Mouse (Mus musculus): ENCODE data around the gene Dlat. TPM values are rescaled to one million over a fixed set of nuclear protein-coding genes. Genes with fewer than 3 reads are reported as not detected.

Gene Dlat
- 64.6 TPM for polyA plus RNA-seq (2012; fragmentation: generic; extraction: Trizol)

DNA sequence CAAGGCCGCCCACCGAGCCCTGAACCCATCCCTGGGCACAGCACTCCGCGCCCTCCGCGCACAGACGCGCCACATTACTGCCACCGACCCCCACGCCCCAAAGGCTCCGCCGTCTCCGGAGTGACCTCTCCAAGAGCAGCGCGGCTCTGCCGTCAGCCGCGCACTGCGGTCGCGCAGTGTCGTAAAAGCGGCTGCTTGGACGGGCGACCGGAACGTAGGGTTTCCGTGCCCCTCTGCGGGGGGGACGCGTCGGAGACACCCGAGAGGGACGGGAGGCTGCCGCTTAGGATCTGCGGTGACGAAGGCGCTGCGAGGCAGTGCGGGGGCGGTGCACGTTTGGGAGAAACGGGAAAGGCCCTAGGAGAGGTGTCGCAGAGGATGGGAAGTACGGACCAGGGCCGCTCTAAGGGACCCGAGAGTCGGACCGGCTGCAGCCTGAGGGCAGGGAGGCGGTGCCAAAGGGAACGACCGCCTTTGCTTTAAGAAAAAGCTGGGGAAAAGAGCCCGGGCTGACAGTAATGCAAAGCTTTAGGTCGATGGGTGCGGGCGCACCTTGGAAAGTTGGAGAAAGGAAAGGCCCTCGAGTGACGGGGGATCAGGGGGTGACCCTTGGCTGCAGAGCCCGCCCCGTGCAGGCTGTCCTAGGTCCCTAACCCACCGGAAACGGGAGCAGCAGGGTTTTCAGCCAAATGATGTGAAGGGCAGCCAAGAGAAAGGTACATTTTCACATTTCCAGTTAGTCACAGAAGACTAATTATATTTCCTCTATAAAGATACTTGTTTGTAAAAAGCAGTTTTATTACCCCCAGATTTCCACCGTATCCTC is at the start of gene Dlat:
Dlat (minus strand) TSS at position 389 of the 826 bp plus-strand sequence.
- H3K36me3 ChIP-seq (ENCODE audit: control insufficient read depth, insufficient read depth): peaks cover 7% of the 10 kb centered on the region
- H3K79me2 ChIP-seq (ENCODE audit: control insufficient read depth, insufficient read depth): peaks cover 9% of the 10 kb centered on the region
- H3K4me3 ChIP-seq: peak within 1 kb of the TSS; percentile 76
- H3ac ChIP-seq (ENCODE audit: control insufficient read depth, insufficient read length): peak within 1 kb of the TSS; percentile 85
- TF ChIP-seq POLR2AphosphoS2 (IDR thresholded peaks at IDR 0.05; ENCODE audit: insufficient read length, low read depth) (peak; percentile 85), POLR2A (IDR thresholded peaks at IDR 0.05; ENCODE audit: insufficient read length, low read depth) (peak; percentile 85), MYOG (IDR thresholded peaks at IDR 0.05; ENCODE audit: control insufficient read depth in 1 of 3, insufficient read depth in 1 of 3, insufficient read length in 2 of 3, low read depth in 2 of 3) (peak in 1 of 3 experiments; percentile 40), MYOD1 (IDR thresholded peaks at IDR 0.05; ENCODE audit: control insufficient read depth in 1 of 3, insufficient read length in 2 of 3, low read depth in 2 of 3) (peak in 1 of 3 experiments; percentile 38), MAX (IDR thresholded peaks at IDR 0.05; ENCODE audit: low read depth) (no peak), REST (IDR thresholded peaks at IDR 0.05; ENCODE audit: insufficient read depth, insufficient read length) (no peak)
- H3K4me2 ChIP-seq (ENCODE audit: low read depth): peak within 1 kb of the TSS; percentile 94
- H3K27me3 ChIP-seq (ENCODE audit: control insufficient read depth, insufficient read depth, insufficient read length): no peaks in the 10 kb centered on the region

GRCm38 (mm10) chr9:50709108-50709507 is 49.5 kb upstream of the Dlat start:
- Histone ChIP-seq H3K4me2 (ENCODE audit: low read depth) (no peak overlapping the region), H3K4me3 (no peak overlapping the region), H3K27me3 (ENCODE audit: control insufficient read depth, insufficient read depth, insufficient read length) (no peaks in the 10 kb centered on the region), H3ac (ENCODE audit: control insufficient read depth, insufficient read length) (no peak overlapping the region), H3K36me3 (ENCODE audit: control insufficient read depth, insufficient read depth) (no peaks in the 10 kb centered on the region), H3K79me2 (ENCODE audit: control insufficient read depth, insufficient read depth) (no peaks in the 10 kb centered on the region)
- TF ChIP-seq REST (IDR thresholded peaks at IDR 0.05; ENCODE audit: insufficient read depth, insufficient read length): no peak
- no peak for TF ChIP-seq MYOD1 (IDR thresholded peaks at IDR 0.05; ENCODE audit: control insufficient read depth in 1 of 3, insufficient read length in 2 of 3, low read depth in 2 of 3)
- TF ChIP-seq TCF3 (IDR thresholded peaks at IDR 0.05; ENCODE audit: insufficient read length, low read depth): no peak
- TF ChIP-seq MYOG (IDR thresholded peaks at IDR 0.05; ENCODE audit: control insufficient read depth in 1 of 3, insufficient read depth in 1 of 3, insufficient read length in 2 of 3, low read depth in 2 of 3): no peak
- TF ChIP-seq CEBPB (IDR thresholded peaks at IDR 0.05; ENCODE audit: insufficient read depth, poor library complexity, severe bottlenecking): no peak
- no peak for TF ChIP-seq SRF (IDR thresholded peaks at IDR 0.05; ENCODE audit: control insufficient read depth, insufficient read length, low read depth)
- no peak for TF ChIP-seq E2F4 (IDR thresholded peaks at IDR 0.05; ENCODE audit: insufficient read depth)
- no peak for TF ChIP-seq TCF12 (IDR thresholded peaks at IDR 0.05; ENCODE audit: insufficient read depth, poor library complexity, severe bottlenecking)
- no peak for TF ChIP-seq USF1 (IDR thresholded peaks at IDR 0.05; ENCODE audit: low read depth)
- no peak for TF ChIP-seq MAX (IDR thresholded peaks at IDR 0.05; ENCODE audit: low read depth)
- TF ChIP-seq POLR2AphosphoS2 (IDR thresholded peaks at IDR 0.05; ENCODE audit: insufficient read length, low read depth): no peak

DNA sequence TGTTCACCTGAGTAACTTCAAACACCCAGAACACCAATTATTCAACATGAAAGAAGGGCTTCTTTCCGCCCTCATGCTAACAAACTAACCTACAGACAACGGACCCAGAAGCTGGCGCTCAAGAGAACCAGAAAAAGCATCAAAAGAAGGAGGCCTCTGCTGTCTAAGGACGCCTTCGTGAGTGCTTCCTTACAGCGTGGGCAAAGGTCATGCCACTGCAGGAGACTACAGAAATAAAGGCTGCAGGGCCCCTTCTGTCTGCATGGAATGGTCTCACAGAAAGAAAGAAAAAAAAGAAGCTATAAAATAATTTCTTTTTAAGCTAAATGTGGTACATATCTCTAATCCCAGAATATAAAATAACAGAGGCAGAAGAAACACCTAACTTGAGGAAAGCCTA is 45.3 kb upstream of the Dlat start:
- Histone ChIP-seq H3ac (ENCODE audit: control insufficient read depth, insufficient read length) (no peak overlapping the region), H3K4me2 (ENCODE audit: low read depth) (no peak overlapping the region), H3K36me3 (ENCODE audit: control insufficient read depth, insufficient read depth) (no peaks in the 10 kb centered on the region), H3K4me3 (no peak overlapping the region), H3K79me2 (ENCODE audit: control insufficient read depth, insufficient read depth) (no peaks in the 10 kb centered on the region), H3K27me3 (ENCODE audit: control insufficient read depth, insufficient read depth, insufficient read length) (no peaks in the 10 kb centered on the region)
- TF ChIP-seq POLR2AphosphoS2 (IDR thresholded peaks at IDR 0.05; ENCODE audit: insufficient read length, low read depth): no peak
- TF ChIP-seq TCF12 (IDR thresholded peaks at IDR 0.05; ENCODE audit: insufficient read depth, poor library complexity, severe bottlenecking): no peak
- TF ChIP-seq MAX (IDR thresholded peaks at IDR 0.05; ENCODE audit: low read depth): no peak
- no peak for TF ChIP-seq REST (IDR thresholded peaks at IDR 0.05; ENCODE audit: insufficient read depth, insufficient read length)
- TF ChIP-seq MYOD1 (IDR thresholded peaks at IDR 0.05; ENCODE audit: control insufficient read depth in 1 of 3, insufficient read length in 2 of 3, low read depth in 2 of 3): no peak
- TF ChIP-seq SRF (IDR thresholded peaks at IDR 0.05; ENCODE audit: control insufficient read depth, insufficient read length, low read depth): no peak
- TF ChIP-seq E2F4 (IDR thresholded peaks at IDR 0.05; ENCODE audit: insufficient read depth): no peak
- no peak for TF ChIP-seq USF1 (IDR thresholded peaks at IDR 0.05; ENCODE audit: low read depth)
- TF ChIP-seq POLR2A (IDR thresholded peaks at IDR 0.05; ENCODE audit: insufficient read length, low read depth): no peak
- no peak for TF ChIP-seq CEBPB (IDR thresholded peaks at IDR 0.05; ENCODE audit: insufficient read depth, poor library complexity, severe bottlenecking)
- no peak for TF ChIP-seq TCF3 (IDR thresholded peaks at IDR 0.05; ENCODE audit: insufficient read length, low read depth)

GRCm38 (mm10) chr9:50700921-50701691 is 41.5 kb upstream of the Dlat start:
- Histone ChIP-seq H3K4me3 (no peak overlapping the region), H3ac (ENCODE audit: control insufficient read depth, insufficient read length) (no peak overlapping the region), H3K4me2 (ENCODE audit: low read depth) (peak overlapping the region; percentile 53)

More at GRCm38 (mm10) chr9:50700921-50701691, 41.5 kb upstream of the Dlat start:
- Histone ChIP-seq H3K79me2 (ENCODE audit: control insufficient read depth, insufficient read depth) (no peaks in the 10 kb centered on the region), H3K36me3 (ENCODE audit: control insufficient read depth, insufficient read depth) (no peaks in the 10 kb centered on the region), H3K27me3 (ENCODE audit: control insufficient read depth, insufficient read depth, insufficient read length) (no peaks in the 10 kb centered on the region)
- no peak for TF ChIP-seq TCF12 (IDR thresholded peaks at IDR 0.05; ENCODE audit: insufficient read depth, poor library complexity, severe bottlenecking)
- peak in 1 of 3 experiments; percentile 43 for TF ChIP-seq MYOG (IDR thresholded peaks at IDR 0.05; ENCODE audit: control insufficient read depth in 1 of 3, insufficient read depth in 1 of 3, insufficient read length in 2 of 3, low read depth in 2 of 3)
- TF ChIP-seq MYOD1 (IDR thresholded peaks at IDR 0.05; ENCODE audit: control insufficient read depth in 1 of 3, insufficient read length in 2 of 3, low read depth in 2 of 3): peak in 1 of 3 experiments; percentile 30
- TF ChIP-seq TCF3 (IDR thresholded peaks at IDR 0.05; ENCODE audit: insufficient read length, low read depth): no peak
- no peak for TF ChIP-seq USF1 (IDR thresholded peaks at IDR 0.05; ENCODE audit: low read depth)
